Mouse (Mus musculus) left cerebral cortex, postnatal 14 days (tissue): Measurements from ENCODE around the gene Lrrc29. TPM values are rescaled to one million over a fixed set of nuclear protein-coding genes. Genes with fewer than 3 reads are reported as not detected.

Source experiments
- DNase-seq, 2 experiments: peaks; one replicate each; pipeline ENCODE4 v3.0.0; 2021 to 2022; ENCODE audit warnings: low spot score in 2 of 2, mixed read lengths in 1 of 2
- intact Hi-C: fragments of 180-260 bp; cut with DNase I; formaldehyde crosslinking; loops from one replicate; pipeline ENCODE4 v1.15.1; 2025
- total RNA-seq, 2 experiments: library from RNA; stranded (reverse); gene quantifications; 2 replicates each; pipeline ENCODE4 v1.2.3; 2021

The Lrrc29 gene
- total RNA-seq, 2 experiments from 2014 or later = 5.1 to 6.9 TPM

DNA sequence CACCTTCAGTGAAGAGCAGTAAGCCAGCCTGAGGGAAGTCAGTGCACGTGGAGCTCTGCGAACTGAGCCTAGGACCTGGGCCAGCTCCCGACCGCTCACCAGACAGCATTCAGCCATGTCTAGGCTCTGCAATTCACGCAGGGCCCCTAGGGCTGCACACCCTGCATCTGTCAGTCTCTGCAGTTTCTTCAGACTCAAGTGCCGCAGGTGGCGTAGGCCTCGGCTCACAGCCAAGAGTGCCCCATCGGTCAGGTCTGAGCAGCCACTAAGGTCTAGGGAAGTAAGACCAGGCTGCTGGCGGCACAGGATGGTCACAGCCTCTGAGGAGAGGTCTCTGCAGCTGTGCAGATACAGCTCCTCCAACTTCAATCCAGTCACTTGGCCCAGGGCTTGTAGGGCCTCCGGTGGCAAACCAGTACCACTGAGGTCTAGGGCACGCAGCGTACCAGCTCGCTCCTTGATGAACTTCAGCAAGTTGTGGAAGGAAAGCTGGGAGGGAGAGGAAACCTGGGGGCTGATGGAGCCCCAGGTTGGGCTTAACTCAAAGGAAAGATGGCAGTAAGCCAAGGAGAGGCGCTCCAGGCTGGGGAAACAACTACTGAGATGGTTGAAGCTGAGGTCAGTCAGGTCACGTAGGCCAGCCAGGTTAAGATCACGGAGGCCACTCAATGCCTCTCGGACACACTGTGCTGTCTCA, 10.9 kb downstream of the Lrrc29 start:
- DNase-seq = no peak
- intact Hi-C loops = no loop called here

DNA sequence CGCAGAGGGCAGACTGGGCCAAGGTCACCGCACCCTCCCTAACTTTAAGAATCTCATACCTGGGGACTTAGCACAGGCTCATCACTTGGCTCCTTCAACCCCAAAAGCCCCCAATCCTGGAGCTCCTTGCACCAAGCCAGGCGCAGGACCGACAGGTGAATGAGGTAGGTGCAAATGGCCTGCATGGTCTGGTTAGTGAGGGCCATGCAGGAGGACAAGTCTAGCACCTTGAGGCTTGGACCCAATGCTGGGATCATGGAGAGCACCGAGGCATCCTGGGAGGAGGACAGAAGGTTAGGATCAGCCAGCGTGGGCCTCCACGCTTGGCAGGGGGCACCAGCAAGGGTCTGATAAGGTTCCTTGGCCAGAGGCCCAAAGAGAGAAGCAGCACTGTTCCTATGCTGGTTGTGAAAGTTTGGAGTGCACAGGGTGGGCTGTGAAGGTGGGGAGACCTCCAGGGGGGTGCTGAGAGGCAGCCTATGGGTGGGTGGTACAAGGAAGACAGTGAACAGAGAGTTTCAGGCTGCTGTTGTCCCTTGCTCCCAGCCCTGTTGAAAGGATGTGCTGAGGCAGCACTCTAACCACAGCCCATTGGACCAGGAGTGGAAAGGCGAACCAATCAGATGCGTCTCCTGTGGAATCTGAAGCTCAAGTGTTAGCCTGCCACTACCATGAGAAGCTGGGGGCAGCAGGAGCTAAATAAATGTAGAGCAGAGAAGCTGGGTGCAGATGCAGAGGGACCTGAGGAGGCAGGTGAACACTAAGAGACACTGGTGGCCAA, 12.3 kb downstream of the Lrrc29 start:
- intact Hi-C loops = no loop called here
- DNase-seq = no peak

DNA sequence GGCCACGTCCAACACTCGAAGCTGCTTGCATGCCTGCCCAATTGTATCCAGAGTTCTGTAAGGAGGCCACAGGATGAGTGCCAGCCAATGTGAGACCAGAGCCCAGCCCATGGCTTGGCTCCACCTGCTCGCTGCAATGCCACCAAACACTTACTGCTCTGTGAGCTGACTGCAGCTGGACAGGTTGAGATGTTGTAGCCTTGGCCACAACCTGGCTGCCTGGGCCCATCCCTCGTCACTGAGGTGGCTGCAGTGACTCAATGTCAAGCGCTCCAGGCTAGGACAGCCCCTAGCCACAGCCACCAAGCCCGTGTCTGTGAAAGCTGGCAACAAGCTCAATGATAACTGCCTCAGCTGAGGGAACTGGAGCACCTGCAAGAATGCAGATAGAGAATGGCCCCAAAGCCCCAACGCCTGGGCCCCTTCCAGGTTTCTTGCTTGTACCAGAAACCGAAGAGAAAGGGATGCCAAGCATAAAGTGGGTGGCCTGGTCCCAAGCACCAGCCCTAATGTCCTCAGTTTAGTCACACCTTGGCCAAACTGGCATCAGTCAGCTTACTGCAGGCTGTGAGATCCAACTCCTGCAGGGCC, 13.1 kb downstream of the Lrrc29 start:
- intact Hi-C loops = no loop called here
- no peak for DNase-seq

DNA sequence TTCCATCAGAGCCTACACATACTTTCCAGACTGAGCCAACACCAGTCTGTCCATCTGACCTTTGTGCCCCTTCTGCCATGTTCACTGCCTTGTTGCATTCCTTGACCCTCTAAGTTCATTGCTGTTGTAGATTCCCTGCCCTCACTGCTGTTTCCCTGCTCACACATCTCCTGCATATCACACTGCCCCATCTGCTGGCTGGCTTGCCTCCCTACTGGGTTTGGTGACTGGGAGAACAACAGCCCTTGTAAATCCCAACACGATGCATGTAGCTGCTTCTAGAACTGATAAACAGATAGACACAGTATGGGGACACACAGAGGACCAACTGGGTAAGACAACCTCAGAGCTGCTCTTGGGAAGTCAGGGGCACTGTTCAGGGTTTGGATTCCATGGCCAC, 14.4 kb downstream of the Lrrc29 start:
- intact Hi-C loops = no loop called here
- no peak for DNase-seq

DNA sequence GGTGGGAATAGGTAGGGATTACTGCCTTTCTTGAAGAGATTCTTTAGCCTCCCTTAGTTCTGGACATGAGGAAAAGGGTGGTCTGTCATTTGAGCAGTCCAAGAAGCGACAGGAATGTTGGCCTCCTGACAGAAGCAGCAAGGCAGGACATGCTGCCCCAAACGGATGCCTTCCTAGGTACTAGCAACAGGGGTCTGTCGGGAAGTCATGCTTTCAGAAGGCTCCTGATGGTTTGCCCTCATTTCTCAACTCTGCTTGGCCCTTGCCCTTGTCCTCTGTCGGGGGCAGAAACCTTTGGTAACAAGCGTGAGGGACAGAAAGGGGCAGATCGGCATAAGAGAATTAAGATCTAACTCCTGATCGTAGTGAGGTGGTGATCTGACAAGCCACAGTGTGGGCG, 16.0 kb downstream of the Lrrc29 start:
- intact Hi-C loops = no loop called here

DNA sequence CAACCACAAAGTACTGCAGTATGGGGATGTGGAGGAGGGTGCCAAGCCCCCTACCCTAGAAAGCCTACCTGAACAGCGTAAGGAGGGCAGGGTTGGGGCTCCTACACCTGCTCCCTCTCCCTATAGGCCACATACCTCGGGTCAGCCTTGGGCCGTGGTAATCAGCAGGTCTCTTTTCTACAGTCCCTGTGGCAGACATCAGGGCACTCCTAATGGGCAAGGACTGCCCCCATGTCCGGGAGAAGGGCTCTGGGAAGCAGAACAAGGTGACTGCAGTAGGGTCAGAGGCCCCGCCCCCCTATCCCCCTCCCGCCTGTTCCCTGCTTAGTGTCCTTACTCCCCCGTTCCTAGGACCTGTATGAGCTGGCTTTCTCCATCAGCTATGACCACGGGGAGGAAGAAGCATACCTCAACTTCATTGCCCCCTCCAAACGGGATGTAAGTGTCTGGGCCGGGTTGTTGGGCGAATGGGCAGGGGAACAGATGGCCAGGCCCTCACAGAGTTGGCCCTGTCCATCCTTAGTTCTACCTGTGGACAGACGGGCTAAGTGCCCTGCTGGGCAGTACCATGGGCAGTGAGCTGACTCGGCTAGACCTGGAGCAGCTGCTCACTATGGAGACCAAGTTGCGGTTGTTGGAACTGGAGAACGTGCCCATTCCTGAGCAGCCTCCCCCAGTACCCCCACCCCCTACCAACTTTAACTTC, 16.8 kb downstream of the Lrrc29 start:
- no peak for DNase-seq
- intact Hi-C loops = no loop called here

More for the DNA sequence above, 16.0 kb downstream of the Lrrc29 start:
- DNase-seq = no peak

DNA sequence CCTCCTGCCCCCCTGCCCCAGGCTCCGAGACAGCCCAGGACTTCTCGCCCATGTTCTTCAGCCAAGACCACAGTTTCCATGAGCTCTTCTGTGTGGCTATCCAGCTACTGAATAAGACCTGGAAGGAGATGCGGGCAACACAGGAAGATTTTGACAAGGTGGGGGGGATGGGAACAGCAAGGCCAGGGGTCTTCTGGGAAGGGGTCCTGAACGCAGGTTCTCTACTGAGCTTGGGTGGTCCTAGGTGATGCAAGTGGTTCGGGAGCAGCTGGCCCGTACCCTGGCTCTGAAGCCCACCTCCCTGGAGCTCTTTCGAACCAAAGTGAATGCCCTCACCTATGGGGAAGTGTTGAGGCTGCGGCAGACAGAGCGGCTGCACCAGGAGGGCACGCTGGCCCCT, 17.6 kb downstream of the Lrrc29 start:
- DNase-seq = no peak
- intact Hi-C loops = no loop called here

DNA sequence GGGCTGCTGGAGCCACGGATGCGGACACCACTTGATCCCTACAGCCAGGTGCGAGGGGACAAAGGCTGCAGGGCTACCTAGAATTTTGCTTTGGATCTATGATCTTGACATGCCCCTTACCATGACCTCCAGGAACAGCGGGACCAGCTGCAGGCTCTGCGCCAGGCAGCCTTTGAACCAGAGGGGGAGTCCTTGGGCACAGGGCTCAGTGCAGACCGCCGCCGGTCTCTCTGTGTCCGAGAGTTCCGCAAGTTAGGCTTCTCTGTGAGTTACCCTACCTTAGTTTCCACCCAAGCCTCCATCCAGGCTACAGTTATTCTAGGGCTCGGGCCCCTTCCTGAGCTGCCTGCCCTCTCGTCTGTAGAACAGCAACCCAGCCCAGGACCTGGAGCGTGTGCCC, 18.4 kb downstream of the Lrrc29 start:
- no peak for DNase-seq
- intact Hi-C loops = no loop called here

DNA sequence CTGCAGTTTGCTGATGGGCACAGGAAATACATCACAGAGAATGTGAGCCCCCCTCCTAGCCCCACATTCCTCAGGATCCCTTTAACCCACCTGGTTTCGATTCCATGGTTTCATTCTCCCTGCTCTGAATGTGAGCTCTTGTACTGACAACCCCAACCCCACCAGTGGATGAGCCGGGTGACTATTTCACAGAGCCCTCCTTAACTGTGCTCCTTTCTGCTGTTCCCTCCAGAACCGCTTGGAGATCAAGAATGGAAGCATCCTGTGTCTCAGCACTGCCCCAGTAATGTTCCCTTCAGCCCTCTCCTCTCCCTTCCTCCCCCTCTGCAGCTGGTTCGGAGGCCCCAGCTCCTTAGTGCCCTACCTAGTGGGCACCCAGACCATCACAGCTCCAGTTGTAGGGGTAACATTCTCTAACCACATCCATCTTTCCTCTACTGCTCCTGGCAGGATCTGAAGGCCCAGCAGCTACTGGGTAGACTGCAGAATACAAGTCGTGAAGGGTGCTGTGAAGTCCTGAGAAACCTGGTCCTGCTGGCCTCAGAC, 19.9 kb downstream of the Lrrc29 start:
- intact Hi-C loops = no loop called here
- DNase-seq = peak in 1 of 2 experiments; percentile 62

DNA sequence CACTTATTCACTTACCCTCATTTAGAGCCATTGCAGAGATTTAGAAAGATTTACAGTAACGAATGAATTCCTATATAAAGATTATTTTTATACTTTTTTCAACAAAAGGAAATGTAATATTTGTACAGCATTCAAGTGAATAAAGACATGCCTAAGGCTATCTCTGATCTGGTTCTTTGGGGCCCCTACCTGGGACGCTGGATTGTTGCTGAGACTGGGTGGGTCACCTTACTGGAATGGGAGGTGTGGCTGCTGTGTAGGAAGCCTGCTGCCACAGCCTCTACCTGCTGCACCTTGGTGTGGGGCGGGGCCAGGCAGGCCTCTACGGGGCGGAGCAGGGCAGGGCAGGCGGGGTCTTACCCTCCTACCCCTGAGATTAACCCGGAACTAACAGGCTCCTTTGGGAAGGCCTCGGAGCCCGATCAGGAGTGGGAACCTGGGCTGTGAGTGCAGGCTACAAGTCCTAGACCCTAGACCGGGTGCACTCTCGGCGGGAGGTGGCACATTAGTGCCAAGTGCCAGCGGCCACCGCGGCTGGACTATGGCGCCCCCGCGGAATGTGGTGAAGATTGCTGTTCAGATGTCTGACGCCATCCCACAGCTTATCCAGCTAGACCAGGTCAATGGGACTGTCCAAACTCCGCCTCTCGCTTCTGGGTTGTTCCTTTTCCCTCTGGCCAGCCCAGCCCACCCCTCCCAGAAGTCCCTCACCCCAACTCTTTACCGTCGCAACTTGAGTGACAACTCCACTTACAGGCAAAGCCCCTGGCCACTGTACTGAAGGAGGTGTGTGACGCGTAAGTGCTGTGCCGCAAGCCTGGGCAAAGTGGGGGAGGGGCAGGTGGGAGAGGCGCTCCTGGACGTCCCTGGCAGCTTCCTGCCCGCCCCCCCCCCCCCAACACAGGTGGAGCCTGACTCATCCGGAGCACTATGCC, 20.6 kb downstream of the Lrrc29 start, which contains the start of gene Elmo3:
Elmo3 (plus strand) TSS at position 391 of the 935 bp plus-strand sequence.
- peak; percentile 65 to 72 for DNase-seq
- intact Hi-C loops = no loop called here

DNA sequence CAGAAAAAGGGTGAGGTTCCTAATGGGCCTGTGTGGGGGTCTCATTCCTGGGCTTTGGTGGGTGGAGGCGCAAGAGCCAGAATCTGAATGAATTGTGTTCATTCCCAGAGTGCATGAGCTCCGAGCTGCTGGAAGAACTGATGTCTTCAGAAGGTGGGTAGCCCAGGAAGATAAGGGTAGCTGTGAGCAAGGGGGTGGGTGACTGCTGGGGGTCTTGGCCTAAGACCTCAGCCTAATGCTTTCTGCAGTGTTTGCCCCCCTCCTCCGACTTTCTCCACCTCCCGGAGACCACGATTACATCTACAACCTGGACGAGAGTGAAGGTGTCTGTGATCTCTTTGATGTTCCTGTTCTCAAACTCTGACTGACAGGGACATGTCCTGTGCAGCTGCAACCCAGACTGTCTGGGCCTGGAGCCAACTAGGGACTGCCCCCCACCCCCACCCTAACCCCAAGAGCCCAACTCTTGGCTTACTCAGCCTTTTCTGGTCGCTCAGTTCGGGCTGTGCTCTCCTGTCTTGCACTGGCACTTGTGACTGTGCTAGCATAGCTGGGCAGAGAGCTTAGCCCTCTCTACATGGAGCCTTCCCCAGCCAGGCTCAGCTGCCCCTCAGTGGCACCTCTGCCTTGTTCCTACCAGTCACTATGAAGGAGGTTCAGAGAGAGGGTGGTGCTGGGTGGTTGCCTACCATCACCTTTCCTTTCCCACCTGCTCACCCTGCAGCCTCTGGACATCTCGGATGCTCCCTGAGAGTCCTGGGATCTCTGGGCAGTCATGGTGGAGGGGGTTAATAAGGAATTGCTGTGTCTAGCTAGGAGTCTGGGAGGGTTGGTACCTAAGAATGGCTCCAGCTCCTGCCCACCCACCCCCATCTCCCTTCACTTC, 21.5 kb downstream of the Lrrc29 start:
- intact Hi-C loops = no loop called here
- DNase-seq = no peak

DNA sequence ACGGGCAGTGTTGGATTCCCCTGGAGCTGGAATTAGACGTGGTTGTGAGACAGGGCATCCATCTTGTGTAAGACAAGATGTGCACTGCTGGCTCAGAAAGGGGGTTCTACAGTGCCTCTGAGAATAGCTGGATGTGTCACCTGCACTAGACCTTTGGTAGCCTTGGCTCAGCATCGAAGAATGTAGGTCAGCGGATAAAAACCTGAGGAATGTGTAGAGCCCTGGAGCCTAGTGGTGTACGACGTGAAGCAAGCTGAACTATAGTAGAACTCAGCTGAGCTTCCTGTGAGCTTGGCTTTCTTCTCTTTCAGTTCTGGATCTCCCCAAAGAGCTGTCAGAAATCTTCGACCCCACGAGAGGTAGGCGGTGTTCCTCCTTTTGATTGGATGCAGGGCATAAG, 22.2 kb downstream of the Lrrc29 start:
- no peak for DNase-seq
- intact Hi-C loops = no loop called here

DNA sequence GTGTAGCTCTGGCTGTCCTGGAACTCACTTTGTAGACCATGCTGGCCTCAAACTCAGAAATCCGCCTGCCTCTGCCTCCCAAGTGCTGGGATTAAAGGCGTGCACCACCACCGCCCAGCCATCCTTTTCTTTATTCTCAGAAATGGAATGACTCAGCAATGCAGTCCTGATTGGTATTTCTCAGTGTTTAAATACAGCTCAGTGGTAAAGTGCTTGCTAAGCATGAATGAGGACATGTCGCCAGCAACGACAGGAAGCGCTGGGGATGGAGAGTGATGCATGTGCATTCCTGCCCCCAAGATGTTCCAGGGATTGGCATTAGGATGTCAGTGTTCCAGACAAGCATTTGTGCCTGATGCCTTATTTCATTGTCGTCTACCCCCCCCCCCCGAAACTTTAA, 22.7 kb downstream of the Lrrc29 start:
- no peak for DNase-seq
- intact Hi-C loops = no loop called here

DNA sequence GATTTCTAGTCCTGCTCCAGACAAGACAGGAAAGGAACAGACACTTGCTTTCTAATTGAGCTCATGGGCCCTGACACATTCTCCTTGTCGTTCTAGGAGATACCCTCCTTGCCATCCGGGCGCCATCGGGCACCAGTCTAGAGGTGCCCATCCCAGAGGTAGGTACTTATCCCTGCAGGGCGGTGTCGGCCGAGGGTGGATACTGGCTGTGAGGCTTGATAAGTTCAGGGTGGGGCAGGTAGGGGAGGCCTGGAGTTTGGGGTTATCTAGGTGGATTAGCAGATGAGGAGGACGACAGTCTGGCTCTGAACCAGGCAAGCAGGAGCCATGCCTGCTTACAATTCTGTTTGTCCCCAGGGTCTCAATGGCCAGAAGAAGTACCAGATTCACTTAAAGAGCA, 26.1 kb downstream of the Lrrc29 start:
- intact Hi-C loops = no loop called here
- DNase-seq = no peak

DNA sequence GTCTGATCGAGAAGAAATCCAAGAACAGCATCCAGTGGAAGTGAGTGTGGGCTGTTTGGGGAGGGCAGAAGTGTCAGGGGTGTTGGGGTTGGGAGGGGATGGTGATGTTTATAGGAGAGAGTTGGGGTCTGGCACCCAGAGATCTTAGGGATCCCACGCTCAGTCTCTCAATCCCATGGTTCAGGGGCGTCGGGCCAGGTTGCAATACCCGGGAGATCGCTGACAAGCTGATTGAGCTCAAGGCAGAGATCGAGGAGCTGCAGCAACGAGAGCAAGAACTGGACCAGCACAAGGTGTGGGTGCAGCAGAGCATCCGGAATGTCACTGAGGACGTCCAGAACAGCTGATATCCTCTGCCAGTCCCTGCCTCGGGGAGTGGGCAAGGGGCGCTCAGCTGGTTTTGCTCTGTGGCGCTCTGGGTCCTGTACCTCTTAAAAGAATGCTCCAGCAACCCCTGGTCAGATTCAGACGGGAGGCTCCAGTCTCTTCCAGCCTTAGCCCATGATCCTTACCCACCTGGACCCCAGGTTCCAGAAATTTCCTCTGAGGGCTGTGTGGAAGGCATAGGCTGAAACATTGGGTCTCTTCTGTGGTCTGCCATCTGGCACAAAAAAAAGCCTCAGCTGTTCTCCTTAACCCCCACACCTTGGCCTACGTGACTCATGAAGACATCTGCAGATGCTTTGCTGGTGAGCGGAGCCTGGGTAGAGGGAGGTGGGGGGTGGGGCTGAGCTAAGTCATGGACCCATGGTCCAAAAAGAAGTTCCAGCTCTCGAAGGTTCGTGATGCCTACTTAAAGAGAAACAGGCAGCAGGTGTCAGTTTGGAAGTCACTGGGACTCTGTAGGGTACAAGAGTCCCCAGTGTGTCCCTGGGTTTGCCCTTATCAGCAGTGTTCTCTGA, 27.5 kb downstream of the Lrrc29 start:
- intact Hi-C loops = no loop called here
- DNase-seq = no peak

DNA sequence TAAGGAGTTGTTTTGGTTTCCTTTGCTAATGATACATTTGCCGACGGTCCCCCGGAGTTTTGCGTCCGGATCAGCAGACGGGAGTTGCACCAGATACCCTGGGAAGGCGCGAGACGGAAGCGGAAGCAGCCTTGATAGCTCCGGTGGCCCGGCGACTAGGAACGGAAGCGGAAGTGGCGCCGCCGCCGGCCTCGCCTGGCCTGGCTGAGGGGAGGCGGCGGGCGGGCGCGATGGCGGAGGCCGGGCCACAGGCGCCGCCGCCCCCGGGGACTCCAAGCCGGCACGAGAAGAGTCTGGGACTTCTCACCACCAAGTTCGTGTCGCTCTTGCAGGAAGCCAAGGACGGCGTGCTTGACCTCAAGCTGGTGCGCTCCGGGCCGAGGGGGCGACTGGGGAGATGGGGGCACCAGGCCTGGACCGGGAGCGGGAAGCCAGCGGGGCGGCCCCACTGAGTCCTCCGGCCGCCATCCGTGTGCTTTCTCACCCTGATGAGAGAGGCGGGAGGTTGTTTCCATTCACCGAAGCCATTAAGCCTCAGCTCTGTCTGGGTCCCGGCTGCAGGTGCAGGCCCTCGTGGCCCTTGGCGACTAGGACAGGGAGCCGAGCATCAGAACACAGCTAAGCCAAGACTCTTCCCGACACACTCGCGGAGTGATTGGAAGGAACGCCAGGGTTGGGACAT, 28.4 kb downstream of the Lrrc29 start, which contains the start of gene E2f4:
E2f4 (plus strand) TSS at position 153 of the 682 bp plus-strand sequence.
- intact Hi-C loops = no loop called here
- DNase-seq = peak; percentile 88 to 95
